Mouse (Mus musculus): ENCODE measurements around the gene Arhgef7. TPM values are rescaled to one million over a fixed set of nuclear protein-coding genes. Genes with fewer than 3 reads are reported as not detected.

Gene Arhgef7
- polyA plus RNA-seq (2012), result 19.3 and 20.1 TPM in 2 replicates

GRCm38 (mm10) chr8:11727651-11728481 lies at the start of gene Arhgef7:
Gene Arhgef7, plus strand, starts transcription at chr8:11727721.

GRCm38 (mm10) chr8:11701033-11701362 lies 26.5 kb upstream of the Arhgef7 start, which contains the start of gene 1700016D06Rik:
Gene 1700016D06Rik, minus strand, starts transcription at chr8:11701063.

GRCm38 (mm10) chr8:11840174-11840573 lies 112.7 kb downstream of the Arhgef7 start, which contains the start of gene Tex29:
Gene Tex29, plus strand, starts transcription at chr8:11840474.

Other genes with a start within 250 kb of the Arhgef7 start
- 4.8 and 6.0 TPM in 2 replicates for gene Rab20, start 249.0 kb upstream of the Arhgef7 start, polyA plus RNA-seq (2012)
- 47.5 and 56.8 TPM in 2 replicates for gene Naxd, start 230.2 kb upstream of the Arhgef7 start, polyA plus RNA-seq (2012)
- gene Cars2, start 176.9 kb upstream of the Arhgef7 start, polyA plus RNA-seq (2012), result 36.0 and 37.7 TPM in 2 replicates
- gene Ing1, start 172.2 kb upstream of the Arhgef7 start, polyA plus RNA-seq (2012), result 66.6 and 94.6 TPM in 2 replicates
- gene Ankrd10, start 92.0 kb upstream of the Arhgef7 start, polyA plus RNA-seq (2012), result 74.3 and 83.6 TPM in 2 replicates
- not detected in 2 replicates for gene 1700016D06Rik, start 26.7 kb upstream of the Arhgef7 start, polyA plus RNA-seq (2012)
- not detected in 2 replicates for gene Tex29, start 112.8 kb downstream of the Arhgef7 start, polyA plus RNA-seq (2012)

Data from megakaryocyte-erythroid progenitor cell, adult 5 weeks (primary cell).